Mouse (Mus musculus): ENCODE data around the gene Gm10337.

Gene Gm10337

DNA sequence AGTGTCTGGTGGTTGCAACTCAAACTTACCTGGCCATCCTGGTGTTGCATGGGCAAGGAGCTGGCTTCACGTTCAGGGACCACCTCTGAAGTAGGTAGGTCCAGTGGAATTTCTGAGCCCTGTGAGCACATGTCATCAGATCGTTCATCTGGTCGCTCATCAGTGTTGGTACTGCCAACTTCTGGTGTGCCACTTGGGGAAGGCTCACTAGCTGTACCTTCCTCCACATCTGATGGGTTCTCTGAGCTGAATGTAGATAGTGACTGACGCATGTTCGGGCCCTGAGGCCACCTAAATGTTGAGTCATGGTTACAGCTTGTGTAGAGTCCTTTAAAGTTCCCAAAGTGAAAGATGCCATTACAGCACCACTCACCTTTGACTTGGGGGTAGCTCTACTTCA, 3.0 kb upstream of the Gm10337 start:
- no peak for DNase-seq

DNA sequence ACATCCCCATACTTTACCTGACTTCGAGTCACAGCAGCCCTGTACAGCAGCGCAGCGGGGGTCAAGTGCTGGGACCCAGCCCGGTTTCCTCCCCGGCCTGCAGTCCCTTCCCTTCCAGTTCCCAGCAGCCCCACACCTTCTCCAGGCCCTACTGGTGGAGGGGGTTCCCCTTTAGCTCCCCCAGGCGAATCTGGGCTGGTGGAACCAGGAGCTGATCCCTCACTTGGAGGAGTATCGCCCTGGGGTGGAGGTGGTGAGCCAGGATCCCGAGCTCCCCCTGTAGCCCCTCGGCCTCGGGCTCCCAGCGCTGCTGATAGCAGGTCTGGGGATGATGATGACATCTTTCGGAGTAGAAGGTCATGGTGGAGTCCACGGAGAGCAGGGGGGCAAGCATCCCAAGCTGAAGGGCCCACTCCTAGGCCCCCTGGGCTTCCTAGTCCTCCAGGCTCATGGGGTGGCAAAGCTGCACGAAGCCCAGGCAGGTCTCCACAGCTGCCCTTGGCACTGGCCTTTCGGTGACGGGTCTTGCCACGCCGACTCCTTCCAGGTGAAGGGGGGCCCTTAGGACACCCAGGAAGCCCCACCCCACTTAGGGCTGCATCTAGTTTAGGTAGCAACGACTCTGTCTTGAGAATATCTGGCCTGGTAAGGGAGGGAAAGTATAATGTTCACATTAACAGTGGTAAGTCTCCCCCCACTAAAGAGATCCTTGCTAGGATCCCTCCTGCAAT, 2.3 kb upstream of the Gm10337 start:
- no peak for DNase-seq

GRCm38 (mm10) chr15:102502254-102502840, 1.2 kb upstream of the Gm10337 start:
- DNase-seq: no peak

GRCm38 (mm10) chr15:102503924-102504782, 631 bp downstream of the Gm10337 start:
- no peak for DNase-seq

GRCm38 (mm10) chr15:102505073-102505769, 1.7 kb downstream of the Gm10337 start:
- DNase-seq: no peak

DNA sequence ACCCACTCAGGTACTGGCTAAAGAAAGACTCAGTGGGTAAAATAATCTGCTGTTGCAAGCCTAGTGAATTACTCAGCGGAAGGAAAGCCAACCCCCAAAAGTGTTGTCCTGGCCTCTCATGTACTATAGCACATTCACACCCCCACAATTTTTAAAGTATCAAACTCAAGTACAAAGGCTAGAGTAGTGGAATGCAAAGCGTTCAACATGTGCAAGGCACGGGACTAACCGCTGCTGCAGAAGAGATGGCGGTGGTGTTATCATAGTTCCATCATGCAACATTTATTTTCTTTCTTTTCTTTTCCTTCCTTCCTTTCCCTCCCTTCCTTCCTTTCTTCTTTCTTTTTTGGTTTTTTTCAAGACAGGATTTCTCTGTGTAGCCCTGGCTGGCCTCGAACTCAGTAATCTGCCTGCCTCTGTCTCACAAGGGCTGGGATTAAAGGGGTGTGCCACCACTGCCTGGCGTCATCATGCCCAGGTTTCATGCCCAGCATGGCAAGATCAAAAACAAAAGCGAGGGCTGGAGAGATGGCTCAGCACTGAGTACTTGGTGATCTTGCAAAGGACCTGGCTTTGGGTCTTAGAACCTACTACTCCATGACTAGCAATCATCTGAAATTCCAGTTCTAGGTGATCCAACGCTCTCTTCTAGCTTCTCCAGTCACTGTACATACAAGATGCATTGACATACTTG, 2.4 kb downstream of the Gm10337 start:
- no peak for DNase-seq

DNA sequence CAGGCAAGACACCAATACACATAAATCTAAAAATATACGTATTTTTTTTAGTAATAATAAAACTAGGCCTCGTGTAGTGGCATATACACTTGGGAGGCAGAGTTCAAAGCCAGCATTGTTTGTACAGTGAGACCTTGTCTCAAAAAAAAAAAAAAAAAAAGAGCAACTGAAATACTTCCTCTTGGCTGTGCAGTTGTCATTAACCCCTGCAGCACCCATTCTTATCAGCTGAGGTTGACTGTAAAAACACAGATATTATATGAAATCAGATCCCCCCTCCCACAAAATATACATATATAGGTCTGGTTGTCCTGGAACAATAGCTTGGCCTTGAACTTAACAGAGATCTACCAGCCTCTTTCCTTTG, 2.9 kb downstream of the Gm10337 start:
- no peak for DNase-seq

GRCm38 (mm10) chr15:102506864-102507263, 3.3 kb downstream of the Gm10337 start:
- no peak for DNase-seq

DNA sequence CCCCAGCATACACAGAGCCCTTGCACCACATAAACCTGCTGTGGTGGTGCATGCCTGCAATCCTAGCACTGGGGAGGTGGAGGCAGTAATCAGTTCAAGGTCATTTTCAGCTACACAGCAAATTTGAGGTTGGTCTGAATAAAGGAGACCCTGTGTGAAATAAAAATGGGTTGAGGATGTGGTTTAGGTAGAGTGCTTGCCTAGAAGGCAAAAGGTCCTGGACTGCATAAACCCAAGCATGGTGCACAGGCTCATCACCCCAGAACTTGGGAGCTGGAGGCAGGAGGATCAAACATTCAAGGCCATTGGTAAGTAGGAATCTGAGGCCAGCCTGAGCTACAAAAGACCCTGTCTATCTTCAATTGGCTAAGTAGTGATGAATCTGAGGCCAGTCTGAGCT, 4.0 kb downstream of the Gm10337 start:
- DNase-seq: no peak

- no peak for DNase-seq
Measured at GRCm38 (mm10) chr15:102508336-102508735, 4.8 kb downstream of the Gm10337 start.

DNA sequence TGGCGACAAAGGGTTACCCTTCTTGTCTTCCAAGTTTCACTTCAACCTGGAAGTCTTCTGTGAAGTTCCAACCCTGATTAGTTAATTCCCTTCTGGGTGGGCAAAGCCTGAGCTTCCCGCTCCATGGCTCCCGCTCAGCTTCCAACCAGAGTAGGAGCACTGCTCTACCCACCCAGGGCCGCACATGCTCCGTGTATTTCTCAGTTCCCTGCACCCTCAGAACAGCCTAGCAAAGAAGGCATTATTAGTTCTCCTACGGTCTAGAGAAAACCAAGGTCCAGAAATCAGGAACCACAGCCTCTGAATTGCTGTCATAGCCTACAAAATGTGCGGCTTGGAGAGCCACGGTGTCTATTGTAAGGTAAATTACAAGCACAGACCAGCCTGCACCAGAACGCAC, 6.6 kb downstream of the Gm10337 start:
- DNase-seq: peak; percentile 44 to 54

DNA sequence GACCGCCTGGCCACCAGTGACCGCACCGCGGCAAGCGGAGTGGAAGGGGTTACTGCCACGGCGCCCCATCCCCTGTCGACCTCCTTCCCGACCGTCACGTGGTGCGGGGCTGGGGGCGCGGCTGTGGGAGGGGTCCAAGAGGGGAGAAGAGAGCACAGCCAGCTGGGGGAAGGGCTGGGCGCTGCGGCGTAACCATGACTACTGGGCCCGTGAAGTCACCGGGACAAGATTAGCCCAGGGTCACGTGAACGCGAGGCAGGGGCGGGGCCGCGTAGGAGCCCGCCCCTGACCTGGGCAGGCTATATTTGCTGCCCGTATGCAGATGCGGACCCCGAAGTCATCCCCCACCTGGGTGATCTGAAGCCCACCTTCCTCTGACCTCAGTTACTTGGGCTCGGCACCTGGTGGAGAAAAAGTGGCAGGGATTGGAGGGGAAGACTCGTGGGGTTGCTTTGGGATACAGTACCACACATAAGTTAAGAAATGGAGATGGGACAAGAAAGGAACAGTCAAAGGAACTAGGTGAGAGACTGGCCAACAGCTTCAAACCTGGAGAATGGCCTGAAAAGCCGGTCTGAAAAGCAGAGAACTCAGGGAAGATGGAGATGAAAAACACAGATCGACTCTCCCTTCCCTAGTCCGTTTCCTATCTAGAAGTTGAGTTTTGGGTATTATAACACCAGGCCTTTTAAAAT, 7.2 kb downstream of the Gm10337 start:
- DNase-seq: peak; percentile 94 to 96

GRCm38 (mm10) chr15:102511285-102511833, 7.8 kb downstream of the Gm10337 start:
- DNase-seq: peak; percentile 65 to 66

DNA sequence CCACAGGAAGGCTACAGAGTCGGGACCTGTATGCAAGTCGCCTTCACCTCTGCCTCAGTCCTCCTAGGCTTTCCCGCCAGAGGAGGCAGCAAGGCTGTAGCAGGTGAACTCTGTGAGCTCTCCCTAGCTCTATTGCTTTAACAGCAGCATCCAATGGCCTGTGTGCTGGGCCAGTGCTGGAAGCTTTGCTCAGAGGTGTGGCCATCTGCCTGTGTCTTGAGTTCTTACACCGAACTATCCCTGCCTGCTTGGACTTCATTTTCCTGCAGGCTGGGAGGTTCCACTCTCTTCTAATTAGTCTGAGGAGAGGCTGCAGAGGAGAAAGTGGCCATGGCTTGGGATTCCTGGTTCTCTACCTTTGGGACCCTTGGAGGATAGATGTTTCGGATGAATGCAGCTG, 8.5 kb downstream of the Gm10337 start:
- peak in 1 of 2 experiments; percentile 49 for DNase-seq

GRCm38 (mm10) chr15:102512471-102512870, 8.9 kb downstream of the Gm10337 start:
- DNase-seq: no peak

- DNase-seq: no peak
Measured at GRCm38 (mm10) chr15:102513004-102513403, 9.5 kb downstream of the Gm10337 start.

- DNase-seq: no peak
Measured at GRCm38 (mm10) chr15:102515261-102515660, 11.7 kb downstream of the Gm10337 start.

GRCm38 (mm10) chr15:102515791-102516190, 12.3 kb downstream of the Gm10337 start:
- peak; percentile 55 to 66 for DNase-seq

DNA sequence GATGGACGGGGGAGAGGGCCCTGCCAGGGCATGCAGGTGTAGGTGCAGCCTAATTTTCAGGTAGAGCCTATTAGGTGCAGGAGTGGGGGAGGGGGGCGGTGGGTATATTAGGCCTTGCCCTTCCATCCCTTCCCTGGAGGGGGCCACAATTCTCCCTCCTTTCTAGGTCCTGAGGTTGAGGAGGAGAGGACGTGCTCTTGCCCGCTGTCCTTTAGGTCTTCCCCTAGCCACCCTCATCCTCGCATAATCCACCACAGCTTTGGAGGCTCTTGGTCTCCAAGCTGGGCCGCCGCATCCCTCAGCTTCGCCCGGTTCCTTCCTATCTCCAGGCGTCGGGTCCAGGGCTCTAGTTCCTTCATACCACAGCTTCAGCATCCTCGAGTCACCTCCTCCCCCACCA, 12.8 kb downstream of the Gm10337 start:
- peak; percentile 86 to 91 for DNase-seq

DNA sequence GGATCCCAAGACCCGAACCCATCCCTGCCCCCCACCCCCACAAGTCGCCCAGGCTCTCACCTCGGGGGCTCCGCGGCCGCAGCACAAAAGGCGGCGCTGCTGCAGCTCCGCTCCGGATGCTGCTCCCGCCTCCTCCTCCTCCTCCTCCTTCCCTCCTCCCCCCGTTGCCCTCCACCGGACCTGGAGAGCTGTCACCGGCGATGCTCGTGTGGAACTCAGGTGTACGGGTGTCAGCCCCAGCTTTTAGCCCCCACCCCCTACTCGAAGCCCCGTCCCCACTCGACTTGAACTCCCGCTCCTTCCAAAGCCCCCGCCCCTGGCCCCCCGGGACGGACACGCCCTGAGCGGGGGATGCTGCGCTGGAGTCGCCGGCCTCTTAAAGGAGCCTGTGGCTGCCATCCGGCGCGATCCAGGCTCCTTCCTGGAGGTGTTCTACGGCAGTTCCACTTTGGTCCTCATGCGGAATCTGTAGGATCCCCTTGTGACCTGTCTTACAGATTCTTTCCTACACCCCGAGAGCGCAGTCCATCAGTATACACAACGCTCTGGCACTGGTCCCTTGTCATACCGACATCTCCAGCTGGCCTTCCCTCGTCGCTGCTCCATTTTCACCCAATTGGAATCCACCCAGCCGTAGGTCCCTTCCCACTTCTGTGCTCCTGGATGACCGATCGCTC, 13.3 kb downstream of the Gm10337 start, which contains the start of gene Map3k12:
Map3k12 (minus strand) TSS at position 337 of the 677 bp plus-strand sequence.
- DNase-seq: peak; percentile 93

GRCm38 (mm10) chr15:102517631-102517975, 14.1 kb downstream of the Gm10337 start:
- no peak for DNase-seq

Data from cerebellum, postnatal 10 days (tissue).